Mouse (Mus musculus): ENCODE data around the gene Actr5. TPM values are rescaled to one million over a fixed set of nuclear protein-coding genes. Genes with fewer than 3 reads are reported as not detected.

The Actr5 gene
- polyA plus RNA-seq, 1 experiment from 2014 or later = 6.6 TPM

GRCm38 (mm10) chr2:158612671-158613250, 11.9 kb upstream of the Actr5 start:
- Histone ChIP-seq H3K36me3 (ENCODE audit: insufficient read depth, low read length) (no peaks in the 10 kb centered on the region), H3K4me3 (ENCODE audit: low read depth, low read length) (no peak overlapping the region), H3K27me3 (replicated peaks; ENCODE audit: insufficient read depth, low read length) (peaks cover 81% of the 10 kb centered on the region), H3K4me1 (ENCODE audit: insufficient read depth, low read depth, low read length) (peaks cover 5% of the 10 kb centered on the region; the same call in 1 of the 2 replicates), H3K4me2 (replicated peaks; ENCODE audit: low read depth, low read length) (no peak overlapping the region), H3K27ac (ENCODE audit: low read length) (no peak overlapping the region), H3K9ac (replicated peaks; ENCODE audit: low read depth) (no peak overlapping the region), H3K9me3 (ENCODE audit: low read length) (no peaks in the 10 kb centered on the region)
- 10% methylated on average over 10 of the region's 10 CpGs for WGBS
- DNase-seq (ENCODE audit: low spot score) (no peak), ATAC-seq (no peak)
- TF ChIP-seq CTCF (IDR thresholded peaks at IDR 0.05) (no peak), EP300 (IDR thresholded peaks at IDR 0.05) (no peak)

DNA sequence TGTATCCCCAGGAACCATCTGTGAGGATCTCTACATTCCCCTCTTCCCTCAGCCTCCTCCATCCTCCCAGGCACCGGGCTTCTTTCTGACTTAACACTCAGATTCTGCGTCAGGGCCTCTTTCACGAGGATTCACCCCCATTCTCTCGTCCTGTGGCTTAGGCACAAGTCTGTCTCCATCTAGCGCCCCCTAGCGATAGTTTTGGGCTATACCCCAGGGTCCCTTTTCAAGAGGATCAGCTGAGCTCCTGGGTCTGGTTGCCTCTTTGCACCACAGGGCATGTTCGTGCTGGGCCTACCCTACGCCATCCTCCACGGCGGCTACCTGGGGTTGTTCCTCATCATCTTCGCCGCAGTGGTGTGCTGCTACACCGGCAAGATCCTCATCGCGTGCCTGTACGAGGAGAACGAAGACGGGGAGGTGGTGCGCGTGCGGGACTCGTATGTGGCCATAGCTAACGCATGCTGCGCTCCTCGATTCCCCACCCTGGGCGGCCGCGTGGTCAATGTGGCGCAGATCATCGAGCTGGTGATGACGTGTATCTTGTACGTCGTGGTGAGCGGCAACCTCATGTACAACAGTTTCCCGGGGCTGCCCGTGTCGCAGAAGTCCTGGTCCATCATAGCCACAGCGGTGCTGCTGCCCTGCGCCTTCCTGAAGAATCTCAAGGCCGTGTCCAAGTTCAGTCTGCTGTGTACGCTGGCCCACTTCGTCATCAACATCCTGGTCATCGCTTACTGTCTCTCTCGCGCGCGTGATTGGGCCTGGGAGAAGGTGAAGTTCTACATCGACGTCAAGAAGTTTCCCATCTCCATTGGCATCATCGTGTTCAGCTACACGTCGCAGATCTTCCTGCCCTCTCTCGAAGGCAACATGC, 10.9 kb upstream of the Actr5 start:
- H3K9me3 ChIP-seq (ENCODE audit: low read length) = no peaks in the 10 kb centered on the region
- peak; percentile 26 for DNase-seq (ENCODE audit: low spot score)
- H3K36me3 ChIP-seq (ENCODE audit: insufficient read depth, low read length) = no peaks in the 10 kb centered on the region
- H3K4me1 ChIP-seq (ENCODE audit: insufficient read depth, low read depth, low read length) = peaks cover 5% of the 10 kb centered on the region; the same call in 1 of the 2 replicates
- no peak overlapping the region for H3K27ac ChIP-seq (ENCODE audit: low read length)
- no peak overlapping the region for H3K4me3 ChIP-seq (ENCODE audit: low read depth, low read length)
- H3K4me2 ChIP-seq (replicated peaks; ENCODE audit: low read depth, low read length) = 0 out of 2 replicates have a peak overlapping the region, but pooled peaks have one; percentile 11
- H3K27me3 ChIP-seq (replicated peaks; ENCODE audit: insufficient read depth, low read length) = peaks cover 79% of the 10 kb centered on the region
- WGBS = 6% methylated on average over 53 of the region's 53 CpGs
- H3K9ac ChIP-seq (replicated peaks; ENCODE audit: low read depth) = no peak overlapping the region
- TF ChIP-seq CTCF (IDR thresholded peaks at IDR 0.05) (peak; percentile 60), EP300 (IDR thresholded peaks at IDR 0.05) (no peak)
- peak; percentile 28; the same call in 1 of the 2 replicates for ATAC-seq

DNA sequence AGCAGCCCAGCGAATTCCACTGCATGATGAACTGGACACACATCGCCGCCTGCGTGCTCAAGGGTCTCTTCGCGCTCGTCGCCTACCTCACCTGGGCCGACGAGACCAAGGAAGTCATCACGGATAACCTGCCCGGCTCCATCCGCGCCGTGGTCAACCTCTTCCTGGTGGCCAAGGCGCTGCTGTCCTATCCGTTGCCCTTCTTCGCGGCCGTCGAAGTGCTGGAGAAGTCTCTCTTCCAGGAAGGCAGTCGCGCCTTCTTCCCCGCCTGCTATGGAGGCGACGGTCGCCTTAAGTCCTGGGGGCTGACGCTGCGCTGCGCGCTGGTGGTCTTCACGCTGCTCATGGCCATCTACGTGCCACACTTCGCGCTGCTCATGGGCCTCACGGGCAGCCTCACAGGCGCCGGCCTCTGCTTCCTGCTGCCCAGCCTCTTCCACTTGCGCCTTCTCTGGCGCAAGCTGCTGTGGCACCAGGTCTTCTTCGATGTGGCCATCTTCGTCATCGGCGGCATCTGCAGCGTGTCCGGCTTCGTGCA, 10.2 kb upstream of the Actr5 start:
- DNase-seq (ENCODE audit: low spot score) (no peak), ATAC-seq (no peak)
- Histone ChIP-seq H3K9me3 (ENCODE audit: low read length) (no peaks in the 10 kb centered on the region), H3K4me3 (ENCODE audit: low read depth, low read length) (no peak overlapping the region), H3K9ac (replicated peaks; ENCODE audit: low read depth) (no peak overlapping the region), H3K27ac (ENCODE audit: low read length) (no peak overlapping the region), H3K27me3 (replicated peaks; ENCODE audit: insufficient read depth, low read length) (peaks cover 76% of the 10 kb centered on the region), H3K4me1 (ENCODE audit: insufficient read depth, low read depth, low read length) (peaks cover 5% of the 10 kb centered on the region; the same call in 1 of the 2 replicates), H3K36me3 (ENCODE audit: insufficient read depth, low read length) (no peaks in the 10 kb centered on the region), H3K4me2 (replicated peaks; ENCODE audit: low read depth, low read length) (0 out of 2 replicates have a peak overlapping the region, but pooled peaks have one; percentile 11)
- TF ChIP-seq EP300 (IDR thresholded peaks at IDR 0.05) = no peak
- TF ChIP-seq CTCF (IDR thresholded peaks at IDR 0.05) = no peak
- 7% methylated on average over 47 of the region's 47 CpGs for WGBS

GRCm38 (mm10) chr2:158615161-158615680, 9.5 kb upstream of the Actr5 start:
- Histone ChIP-seq H3K4me1 (ENCODE audit: insufficient read depth, low read depth, low read length) (peaks cover 5% of the 10 kb centered on the region; the same call in 1 of the 2 replicates), H3K9ac (replicated peaks; ENCODE audit: low read depth) (no peak overlapping the region), H3K9me3 (ENCODE audit: low read length) (no peaks in the 10 kb centered on the region), H3K27me3 (replicated peaks; ENCODE audit: insufficient read depth, low read length) (peaks cover 70% of the 10 kb centered on the region), H3K4me2 (replicated peaks; ENCODE audit: low read depth, low read length) (no peak overlapping the region), H3K27ac (ENCODE audit: low read length) (no peak overlapping the region), H3K4me3 (ENCODE audit: low read depth, low read length) (no peak overlapping the region), H3K36me3 (ENCODE audit: insufficient read depth, low read length) (no peaks in the 10 kb centered on the region)
- WGBS = 3% methylated on average over 24 of the region's 24 CpGs
- TF ChIP-seq EP300 (IDR thresholded peaks at IDR 0.05) (no peak), CTCF (IDR thresholded peaks at IDR 0.05) (no peak)
- DNase-seq (ENCODE audit: low spot score) (no peak), ATAC-seq (no peak)

- 4% methylated on average over 13 of the region's 13 CpGs for WGBS
- TF ChIP-seq CTCF (IDR thresholded peaks at IDR 0.05) = no peak
- TF ChIP-seq EP300 (IDR thresholded peaks at IDR 0.05) = no peak
These were observed 9.0 kb upstream of the Actr5 start for GRCm38 (mm10) chr2:158615702-158616101.

DNA sequence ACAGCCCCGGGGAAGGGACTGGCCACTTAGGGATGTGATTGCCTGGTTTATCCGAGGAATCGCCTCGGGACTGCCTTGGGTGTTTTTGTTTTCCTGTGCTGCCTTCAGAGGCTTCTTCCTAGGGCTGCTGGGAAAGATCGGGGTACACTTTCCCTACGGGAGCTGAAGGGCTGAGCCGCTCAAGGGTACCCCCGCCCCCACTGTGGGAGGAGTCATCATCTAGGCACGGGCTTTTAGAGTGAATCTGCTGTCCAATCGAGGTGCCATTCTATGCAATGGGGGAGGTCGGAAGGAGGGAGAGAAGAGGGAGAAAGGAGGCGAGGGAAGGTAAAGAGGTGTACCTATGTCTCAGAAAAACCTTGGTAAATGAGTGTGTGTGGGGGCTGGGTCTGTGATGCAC, 8.4 kb upstream of the Actr5 start:
- Histone ChIP-seq H3K27ac (ENCODE audit: low read length) (no peak overlapping the region), H3K27me3 (replicated peaks; ENCODE audit: insufficient read depth, low read length) (peaks cover 59% of the 10 kb centered on the region), H3K9ac (replicated peaks; ENCODE audit: low read depth) (no peak overlapping the region), H3K4me3 (ENCODE audit: low read depth, low read length) (no peak overlapping the region), H3K9me3 (ENCODE audit: low read length) (no peaks in the 10 kb centered on the region), H3K4me1 (ENCODE audit: insufficient read depth, low read depth, low read length) (peaks cover 5% of the 10 kb centered on the region; the same call in 1 of the 2 replicates), H3K4me2 (replicated peaks; ENCODE audit: low read depth, low read length) (no peak overlapping the region), H3K36me3 (ENCODE audit: insufficient read depth, low read length) (no peaks in the 10 kb centered on the region)
- WGBS = 1% methylated on average over 12 of the region's 12 CpGs
- TF ChIP-seq CTCF (IDR thresholded peaks at IDR 0.05) = no peak
- TF ChIP-seq EP300 (IDR thresholded peaks at IDR 0.05) = no peak
- DNase-seq (ENCODE audit: low spot score) = no peak
- ATAC-seq = no peak

More at GRCm38 (mm10) chr2:158615702-158616101, 9.0 kb upstream of the Actr5 start:
- no peak overlapping the region for H3K4me3 ChIP-seq (ENCODE audit: low read depth, low read length)
- H3K27ac ChIP-seq (ENCODE audit: low read length) = no peak overlapping the region
- H3K4me2 ChIP-seq (replicated peaks; ENCODE audit: low read depth, low read length) = no peak overlapping the region
- peaks cover 65% of the 10 kb centered on the region for H3K27me3 ChIP-seq (replicated peaks; ENCODE audit: insufficient read depth, low read length)
- H3K4me1 ChIP-seq (ENCODE audit: insufficient read depth, low read depth, low read length) = peaks cover 5% of the 10 kb centered on the region; the same call in 1 of the 2 replicates
- no peak overlapping the region for H3K9ac ChIP-seq (replicated peaks; ENCODE audit: low read depth)
- DNase-seq (ENCODE audit: low spot score) (no peak), ATAC-seq (no peak)
- H3K36me3 ChIP-seq (ENCODE audit: insufficient read depth, low read length) = no peaks in the 10 kb centered on the region
- H3K9me3 ChIP-seq (ENCODE audit: low read length) = no peaks in the 10 kb centered on the region
